Mouse (Mus musculus) lung, postnatal 4 days (tissue): ENCODE data around the gene Pde7b.

ENCODE experiments used
- DNase-seq, 2 experiments: peaks; one replicate each; pipeline ENCODE4 v3.0.0; 2021

Gene Pde7b

DNA sequence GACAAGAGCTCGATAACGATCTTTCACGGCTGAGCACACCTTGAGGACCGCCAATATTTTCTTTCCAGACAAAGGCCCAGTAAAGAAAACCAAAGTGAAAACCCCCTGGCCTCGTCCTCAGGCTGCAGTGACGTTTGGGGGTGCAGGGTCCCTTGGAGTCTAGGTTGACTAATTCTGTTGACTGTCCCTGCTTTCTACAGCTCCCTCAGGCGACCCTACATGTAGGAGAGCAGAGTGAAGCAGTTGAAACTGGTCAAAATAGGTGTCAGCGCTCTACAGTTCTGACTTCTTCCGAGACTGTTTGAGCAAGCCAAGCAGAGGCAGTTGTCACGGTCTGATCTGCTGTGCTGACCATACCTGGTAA, 306.0 kb downstream of the Pde7b start:
- no peak for DNase-seq

DNA sequence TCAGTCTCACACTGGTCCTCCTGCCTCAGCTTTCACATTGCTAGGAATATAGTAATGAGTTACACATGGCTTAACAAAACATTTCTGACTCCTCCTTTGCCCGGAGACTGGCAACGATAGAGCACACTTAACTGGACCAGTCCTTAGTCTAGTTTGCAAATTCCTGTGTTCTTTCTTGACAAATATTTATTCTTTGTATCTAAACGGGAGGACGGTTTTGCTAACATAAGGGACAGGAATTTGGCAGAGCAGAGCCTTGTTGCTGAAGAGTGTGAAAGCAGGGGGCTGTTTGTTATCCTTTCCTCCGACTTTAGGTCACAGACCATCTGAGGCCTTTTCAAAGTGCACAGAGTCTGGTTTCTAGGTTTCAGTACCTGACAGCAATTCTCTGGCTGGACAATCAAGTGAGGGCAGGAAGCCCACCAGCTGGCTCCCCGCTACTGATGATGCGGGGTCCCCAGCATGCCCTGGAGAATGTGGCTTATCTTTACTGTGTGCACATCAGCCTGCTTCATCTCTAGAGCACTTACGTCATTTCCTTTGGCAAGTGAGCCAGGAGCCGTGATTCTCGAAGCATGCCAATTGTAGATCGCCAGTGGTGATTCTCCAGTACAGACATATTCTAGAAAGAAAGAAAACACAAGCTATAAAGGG, 306.5 kb downstream of the Pde7b start:
- peak; percentile 73 to 83 for DNase-seq

DNA sequence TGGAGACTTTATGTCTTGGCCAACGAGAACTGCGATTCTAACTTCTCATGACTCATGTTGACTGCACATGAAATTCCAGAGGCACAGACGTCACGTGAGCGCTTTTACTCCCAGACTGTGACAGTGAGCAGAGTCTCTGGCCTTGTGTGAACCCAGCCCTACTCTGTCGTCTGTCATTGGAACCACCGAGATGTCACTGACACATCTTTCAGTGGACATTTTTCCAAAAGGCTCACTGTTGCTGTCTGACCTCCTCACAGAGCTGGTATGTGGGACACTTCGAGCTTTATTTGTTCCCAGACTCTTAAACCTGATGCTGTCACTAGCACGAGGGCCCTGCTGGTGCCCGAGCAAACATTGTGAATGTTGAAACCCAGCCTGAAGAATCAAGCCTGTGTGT, 315.7 kb downstream of the Pde7b start:
- peak; percentile 61 to 78 for DNase-seq

DNA sequence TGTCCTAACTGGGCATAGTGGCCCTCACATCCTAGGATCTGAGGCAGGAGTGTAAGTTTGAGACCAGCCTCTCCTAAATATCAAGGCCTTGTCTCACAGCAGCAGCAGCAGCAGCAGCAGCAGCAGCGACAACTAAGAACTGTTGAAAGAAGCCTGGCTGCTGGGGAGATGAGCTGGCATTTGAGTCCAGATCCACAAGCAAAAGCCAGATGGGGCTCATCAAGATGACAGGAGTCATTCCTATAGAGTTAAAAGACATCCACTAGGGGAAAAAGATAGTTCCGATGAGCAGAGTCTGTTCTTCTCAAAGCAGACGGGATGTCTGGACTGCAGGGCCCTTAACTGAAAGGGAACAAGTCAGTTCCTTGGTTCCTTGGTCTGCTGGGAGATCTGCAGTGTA, 316.5 kb downstream of the Pde7b start:
- DNase-seq, result peak; percentile 40 to 45

DNA sequence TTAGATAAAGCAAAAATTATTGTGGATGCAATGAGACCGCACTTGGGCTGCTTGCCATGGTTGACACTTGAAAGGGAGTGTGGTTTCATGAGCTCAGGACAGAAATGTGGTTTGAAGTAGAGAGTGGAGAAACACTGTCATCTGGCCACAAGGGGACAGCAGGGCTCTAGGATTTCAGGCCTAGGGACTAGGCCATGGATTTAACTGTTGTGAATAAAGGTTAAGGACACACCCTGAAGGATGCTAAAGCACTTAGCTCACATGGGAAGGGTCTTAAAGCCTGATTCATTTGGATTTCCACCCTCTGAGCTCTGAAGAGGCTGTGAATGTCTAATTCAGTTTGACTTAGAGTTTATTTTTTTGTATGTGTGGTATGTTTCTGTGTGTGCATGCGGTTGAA, 319.4 kb downstream of the Pde7b start:
- peak; percentile 63 to 70 for DNase-seq

DNA sequence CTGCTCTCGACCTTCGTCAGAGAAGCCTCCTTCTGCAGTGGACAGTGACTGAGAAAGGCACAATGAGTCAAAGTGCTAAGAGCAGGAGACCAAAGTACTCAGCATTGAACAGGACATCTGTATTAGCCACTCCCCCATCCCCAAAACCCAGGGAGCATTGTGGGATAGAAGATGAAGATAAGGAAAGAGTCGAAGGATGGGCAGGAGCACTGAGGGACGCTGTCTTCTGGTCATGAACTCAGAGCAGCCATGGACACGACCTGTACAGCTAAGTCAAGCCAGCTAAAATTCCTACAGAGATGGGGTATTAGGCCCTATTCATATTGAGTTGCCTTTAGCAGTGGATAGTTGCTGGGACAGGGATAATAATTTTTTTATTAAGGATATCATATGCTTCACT, 321.9 kb downstream of the Pde7b start:
- DNase-seq, result no peak

DNA sequence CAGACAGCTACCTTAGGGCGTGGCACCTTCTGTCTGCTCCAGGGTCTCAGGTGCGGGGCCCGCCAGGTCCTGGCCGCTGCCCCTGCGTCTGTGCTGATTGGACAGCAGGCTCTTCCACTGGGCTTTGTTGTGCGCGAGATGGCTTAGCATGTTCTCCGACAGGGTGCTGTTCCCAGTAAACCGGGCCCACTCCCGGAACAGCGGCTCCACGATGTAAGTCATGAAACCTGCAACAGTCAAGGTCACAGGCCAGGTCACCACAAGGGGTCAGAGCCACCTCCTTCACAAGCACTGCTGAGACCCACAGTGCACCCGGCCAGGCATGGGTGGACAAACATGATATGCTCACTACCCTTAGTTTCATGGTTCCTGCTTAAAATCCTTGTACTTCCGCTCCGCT, 324.5 kb downstream of the Pde7b start:
- no peak for DNase-seq

DNA sequence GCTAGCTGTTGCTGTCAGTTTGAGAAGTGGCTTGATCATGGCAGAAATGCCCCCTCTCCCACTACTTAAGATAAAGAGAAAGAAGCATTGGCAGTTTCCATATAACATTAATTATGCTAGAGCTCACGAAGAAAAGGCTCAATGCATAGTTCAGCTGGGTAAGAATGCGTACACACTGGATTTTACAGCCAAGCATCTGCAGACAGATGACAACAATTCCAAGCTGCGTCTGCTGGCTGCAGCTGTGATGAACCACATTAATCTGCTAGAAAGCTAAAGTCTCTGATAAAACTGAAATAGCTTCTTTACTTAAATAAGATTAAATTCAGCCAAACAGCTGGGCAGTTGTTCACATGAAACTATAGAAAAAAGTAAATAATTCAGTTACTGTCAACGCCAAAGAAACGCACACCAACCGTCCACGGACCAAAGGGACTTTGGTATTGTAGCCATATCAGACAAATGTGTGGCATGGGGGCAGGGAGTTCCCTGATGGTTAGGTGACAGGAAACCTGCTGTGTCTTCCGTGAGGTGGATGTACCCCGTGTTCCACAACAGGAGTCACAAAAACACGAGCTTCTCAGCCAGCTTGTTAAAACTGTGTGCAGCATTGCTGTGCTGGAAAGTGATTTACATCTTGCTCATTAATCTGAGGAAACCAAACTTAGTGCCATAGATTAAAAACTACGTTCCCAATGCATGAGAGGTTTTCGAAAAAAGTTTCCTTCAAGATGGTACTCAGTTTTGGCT, 326.1 kb downstream of the Pde7b start:
- DNase-seq, result no peak

DNA sequence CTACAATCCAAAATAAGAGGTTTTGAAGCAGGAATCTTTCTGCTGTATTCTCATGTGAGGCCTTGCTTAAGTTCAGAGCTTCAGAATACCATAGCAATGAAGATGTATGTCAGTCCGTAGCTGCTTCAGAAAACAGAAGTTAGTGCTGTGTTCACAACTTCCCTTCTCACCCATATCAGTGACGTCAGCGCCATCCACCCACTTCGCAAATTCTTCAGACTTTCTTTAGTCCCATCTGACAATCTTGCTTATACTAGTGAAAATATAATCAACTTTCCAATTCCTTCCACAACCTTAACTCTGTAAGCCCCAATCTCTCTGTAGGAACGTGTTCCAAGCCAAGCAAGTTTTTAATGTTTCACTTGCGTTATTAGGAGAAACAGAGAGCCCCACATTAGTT, 326.7 kb downstream of the Pde7b start:
- no peak for DNase-seq

DNA sequence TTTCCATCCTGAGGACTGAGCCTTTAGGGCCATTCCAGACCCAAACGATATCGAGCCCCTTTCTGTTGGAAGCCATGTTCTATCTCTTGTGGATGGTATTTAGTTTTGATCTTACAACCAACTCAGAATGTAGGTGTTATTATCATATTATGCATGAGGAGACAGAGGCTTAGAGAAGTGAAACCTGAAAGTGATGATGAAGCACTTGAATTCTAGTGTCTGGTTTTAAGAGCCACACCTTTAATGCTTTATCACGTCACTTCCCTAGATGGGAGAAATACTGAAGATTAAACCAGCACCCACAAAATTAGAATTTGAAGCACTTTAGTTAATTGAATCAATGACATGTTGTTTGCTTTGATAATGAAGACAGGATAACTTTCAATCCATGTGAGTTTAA, 329.1 kb downstream of the Pde7b start:
- no peak for DNase-seq

DNA sequence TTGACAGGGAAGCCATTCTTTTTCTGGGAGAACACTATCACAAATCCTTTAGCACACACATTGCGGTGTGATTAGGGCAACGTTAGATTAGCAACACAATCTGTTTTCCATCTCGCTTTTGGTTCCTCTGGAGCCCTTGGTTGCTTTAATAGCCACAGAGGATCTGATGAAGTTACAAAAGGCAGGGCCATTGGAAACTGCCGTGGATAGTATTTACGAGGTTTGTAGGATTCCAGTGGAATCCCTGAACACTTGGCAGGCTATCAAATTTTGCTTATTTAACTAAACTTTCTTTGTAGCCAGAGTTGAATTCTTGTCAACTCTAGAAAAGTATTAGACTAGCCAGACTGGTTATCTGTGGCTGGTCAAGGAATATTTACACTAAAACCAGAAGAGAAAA, 330.1 kb downstream of the Pde7b start:
- no peak for DNase-seq

DNA sequence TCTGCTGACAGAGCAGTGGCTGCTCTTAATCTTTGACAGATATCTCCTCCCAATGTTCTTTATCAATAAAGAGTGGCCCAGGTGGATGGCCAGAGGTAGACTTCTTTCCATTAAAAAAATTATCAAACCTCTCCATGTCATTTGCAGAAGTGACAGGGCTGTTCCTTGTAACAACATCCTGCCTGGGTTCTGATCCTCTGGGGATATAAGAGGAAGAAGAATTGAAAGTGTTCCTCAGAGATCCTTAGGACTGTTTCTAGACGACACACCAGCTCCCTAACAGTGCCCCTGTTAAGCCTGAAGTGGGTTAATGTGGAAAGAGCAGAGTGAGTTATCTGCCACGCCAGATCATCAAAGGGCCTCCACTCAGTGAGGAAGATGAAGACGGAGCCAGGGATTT, 334.3 kb downstream of the Pde7b start:
- DNase-seq, result no peak

DNA sequence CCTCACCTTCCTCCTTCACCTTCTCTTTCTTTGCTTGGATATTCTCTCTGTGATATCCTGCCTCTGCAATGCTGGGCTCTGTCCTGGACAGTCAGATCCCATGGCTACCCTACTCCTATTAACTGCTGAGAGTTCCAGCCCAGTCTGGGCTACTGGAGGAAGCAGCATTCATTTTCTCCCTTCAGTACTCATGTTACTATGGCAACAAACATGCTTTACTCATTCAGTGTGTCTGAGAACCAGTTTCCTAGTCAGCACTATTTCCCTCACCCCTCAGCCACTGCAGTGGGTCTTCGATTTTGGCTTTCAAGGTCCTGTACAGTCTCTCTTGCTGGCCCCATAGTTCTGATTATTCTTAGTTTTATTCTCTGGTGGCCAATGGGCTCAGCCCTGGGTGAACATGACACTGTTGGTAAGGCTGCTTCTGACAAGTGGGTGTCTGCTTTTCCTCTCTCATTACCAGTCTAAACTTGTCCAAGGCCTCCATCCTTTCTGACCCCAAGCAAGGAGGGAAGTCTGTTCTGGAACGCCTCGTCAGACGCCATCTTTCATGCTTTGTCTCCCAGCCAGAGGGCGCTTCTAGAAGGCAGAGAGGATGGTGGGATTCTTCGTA, 342.0 kb downstream of the Pde7b start:
- no peak for DNase-seq

DNA sequence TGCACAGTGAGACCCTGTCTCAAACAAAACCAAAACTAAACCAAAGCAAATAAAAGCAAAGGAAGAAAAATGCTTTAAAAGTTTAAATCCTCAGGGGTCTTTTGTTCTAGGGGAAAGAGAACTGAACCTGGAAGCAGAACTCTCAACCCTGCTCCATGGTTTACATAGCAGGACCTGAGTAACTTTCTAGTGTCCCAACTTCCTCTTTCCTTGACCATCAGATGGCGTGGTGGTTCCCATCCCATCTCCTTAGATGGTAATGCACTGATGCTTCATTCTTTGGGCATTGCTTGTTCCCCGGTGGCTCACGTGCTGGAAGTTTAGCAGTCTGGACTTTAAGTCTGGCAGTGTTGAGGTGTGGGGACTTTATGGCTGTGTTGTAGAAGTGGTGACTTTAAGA, 343.5 kb downstream of the Pde7b start:
- no peak for DNase-seq

DNA sequence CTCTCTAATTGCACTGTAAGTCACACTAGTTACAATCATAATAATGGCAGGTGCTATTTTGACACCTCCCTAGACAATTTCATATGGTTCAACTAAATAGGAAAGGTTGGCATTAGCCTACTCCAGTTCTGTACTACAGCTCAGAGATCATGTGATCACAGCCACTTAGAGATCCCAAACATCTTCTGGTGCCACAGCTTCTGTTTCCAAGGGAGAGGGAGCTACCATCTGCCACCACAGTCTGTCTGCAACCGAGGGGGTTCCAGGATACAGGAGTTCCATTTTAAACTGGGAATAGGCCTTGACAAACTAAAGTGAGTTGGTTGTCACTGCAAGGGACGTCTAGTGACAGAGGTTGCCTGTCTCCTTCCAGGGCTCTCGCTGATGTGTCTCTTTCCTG, 344.1 kb downstream of the Pde7b start:
- no peak for DNase-seq

DNA sequence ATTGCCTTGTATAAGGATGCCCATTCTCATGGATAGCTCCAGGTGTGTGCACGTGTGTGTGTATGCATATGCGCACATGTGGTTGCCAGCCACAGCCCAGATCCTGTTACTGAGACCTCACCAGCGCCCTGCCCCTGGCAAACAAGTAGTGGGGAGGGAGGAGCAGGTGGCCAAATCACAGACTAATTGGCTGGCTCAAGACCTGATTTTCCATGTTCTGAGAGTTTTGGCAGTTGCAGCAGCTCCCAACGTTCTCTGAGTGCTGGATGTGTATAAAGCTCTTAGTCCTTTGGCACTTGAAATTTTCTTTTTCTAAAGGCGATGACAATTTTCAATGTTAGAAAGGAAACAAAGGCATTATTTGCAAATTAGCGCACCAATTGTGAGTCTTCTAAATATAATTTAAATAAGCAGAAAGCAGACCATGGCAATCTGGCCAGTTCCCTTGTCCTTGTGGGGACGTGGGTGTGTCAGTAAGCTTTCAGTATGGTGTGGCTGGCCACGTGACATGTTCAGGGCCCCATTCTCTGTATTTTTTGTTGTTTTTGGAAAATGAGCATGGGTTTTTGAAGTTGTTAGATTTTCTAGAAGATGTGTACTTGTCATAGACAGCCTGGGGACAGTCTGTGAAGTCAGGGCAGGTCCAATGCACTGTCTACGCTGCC, 345.7 kb downstream of the Pde7b start:
- no peak for DNase-seq

DNA sequence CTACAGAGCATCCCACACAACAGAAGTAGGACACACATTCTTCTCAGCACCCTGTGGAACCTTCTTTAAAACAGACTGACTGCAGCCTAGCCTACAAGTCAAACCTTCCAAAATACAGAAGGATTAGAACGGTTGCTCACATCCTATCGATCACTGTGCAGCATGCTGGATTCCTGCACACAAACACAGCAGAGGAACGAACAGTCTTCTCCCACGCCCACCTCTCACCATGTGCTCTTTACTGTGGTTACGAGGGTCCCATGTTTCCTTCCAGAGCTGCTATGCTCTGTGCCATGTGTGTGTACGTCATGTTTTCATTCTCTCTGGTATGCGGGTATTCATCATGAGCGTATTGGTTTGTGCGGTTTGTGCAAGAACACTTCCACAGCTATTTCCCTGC, 347.3 kb downstream of the Pde7b start:
- DNase-seq, result no peak

DNA sequence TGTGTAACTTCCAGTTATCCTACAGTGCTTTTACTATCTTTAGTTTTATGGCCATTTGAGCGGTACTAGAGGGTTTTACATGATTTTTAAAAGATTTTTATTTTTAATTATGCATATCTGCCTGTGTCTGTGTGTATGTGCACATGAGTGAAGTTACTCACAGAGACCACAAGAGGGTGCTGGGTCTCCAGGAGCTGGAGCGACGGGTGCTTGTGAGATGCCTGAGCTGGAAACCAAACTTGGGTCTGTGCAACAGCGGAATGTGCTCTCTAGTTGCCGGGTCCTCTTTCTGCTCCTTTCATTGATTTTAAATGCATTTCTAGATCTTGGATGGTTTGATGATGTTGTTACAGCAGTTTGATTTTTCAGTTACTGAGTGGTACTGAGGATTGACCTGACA, 352.8 kb downstream of the Pde7b start:
- no peak for DNase-seq

DNA sequence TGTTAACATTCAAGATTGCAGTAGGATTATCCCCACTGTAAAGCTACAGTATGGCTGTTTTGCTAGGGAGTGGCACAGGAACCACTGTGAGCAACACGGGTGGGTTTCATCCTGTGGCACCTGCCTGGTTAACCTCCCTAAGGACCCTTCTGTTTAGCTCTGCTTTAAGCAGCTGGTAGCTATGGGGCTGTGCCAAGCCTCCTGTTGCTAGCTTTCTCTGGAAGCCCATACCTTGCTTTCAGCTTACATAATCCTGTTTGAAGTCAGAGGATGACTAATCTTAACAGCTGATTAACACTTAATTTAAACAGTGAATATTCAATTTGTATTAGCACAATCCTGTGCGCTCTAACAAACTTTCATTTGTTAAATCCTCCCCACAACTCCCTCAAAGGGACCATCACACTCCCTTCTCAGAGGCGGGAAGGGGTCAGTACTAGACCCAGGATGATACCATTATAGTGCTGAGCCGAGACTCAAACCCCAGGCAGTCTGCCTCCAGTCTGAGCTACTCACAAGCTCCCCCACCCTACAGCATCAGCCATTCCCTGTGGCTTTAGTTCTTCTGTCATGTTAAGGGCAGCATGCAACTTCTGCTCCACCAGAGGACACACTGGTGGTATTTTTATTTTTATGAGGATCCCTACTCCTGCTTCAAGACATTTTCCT, 362.3 kb downstream of the Pde7b start:
- DNase-seq, result peak in 1 of 2 experiments; percentile 37

DNA sequence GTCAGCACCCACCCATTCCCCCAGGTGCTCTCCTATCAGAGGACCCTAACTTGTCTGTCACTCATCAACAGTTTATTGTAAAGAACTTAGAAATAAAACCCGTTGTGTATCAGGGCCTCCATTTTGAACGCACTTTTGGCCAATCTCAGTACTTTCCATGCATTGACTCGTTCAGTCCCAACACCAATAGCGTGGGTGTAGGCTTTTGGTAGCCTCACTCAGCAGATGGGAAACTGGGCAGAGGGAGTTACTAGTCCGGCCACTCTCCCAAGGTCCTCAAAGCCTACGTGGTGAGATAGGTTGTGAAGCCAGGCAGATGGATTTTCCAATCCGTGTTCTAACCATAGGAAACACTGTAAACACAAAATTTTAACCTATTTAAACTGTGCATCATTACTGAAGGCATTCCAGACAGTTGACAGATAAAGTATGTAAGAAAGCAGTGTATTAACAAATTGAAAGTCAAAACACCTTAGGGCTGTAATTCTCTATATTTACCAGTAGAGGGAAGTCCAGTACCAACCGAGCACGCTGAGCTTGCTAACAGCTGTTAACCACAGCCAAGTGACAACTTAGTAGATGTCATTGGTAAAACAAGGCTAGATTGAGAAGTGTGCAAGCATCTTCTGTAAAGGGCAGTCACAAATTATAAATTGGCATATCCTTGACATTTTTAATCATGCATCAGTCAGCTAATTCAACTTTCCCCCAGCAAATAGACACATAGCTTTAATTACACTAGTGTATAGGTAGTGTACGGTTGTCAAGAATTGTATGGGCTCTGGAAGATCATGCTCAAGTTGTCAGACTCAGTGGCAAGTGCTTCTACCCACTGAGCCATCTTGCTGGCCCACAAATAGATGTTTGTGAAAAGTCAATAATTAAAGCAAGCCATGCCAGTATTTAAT, 363.1 kb downstream of the Pde7b start:
- DNase-seq, result no peak

DNA sequence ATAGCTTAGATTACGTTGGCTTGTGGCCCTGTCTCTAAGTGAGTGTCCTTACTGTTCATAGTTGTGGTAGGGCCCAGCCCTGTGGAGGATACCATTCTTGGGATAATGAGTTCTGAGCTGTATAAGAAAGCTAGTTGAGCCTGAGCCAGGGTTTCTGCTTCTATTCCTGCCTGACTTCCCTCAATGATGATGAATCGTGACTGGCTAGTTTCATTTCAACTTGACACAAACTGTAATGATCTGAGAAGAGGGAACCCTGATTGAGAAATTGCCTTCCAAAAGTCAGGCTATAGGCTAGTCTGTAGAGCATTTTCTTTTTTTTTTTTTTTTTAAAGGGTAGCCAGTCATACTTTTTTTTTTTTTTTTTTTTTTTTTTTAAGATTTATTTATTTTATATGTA, 376.0 kb downstream of the Pde7b start:
- no peak for DNase-seq
